Mouse (Mus musculus) ovary, postnatal 36 days (tissue): ENCODE measurements around the gene Gga3.
A peak's percentile ranks its signal among the peaks of the same experiment; 100 is the strongest.
"Not testable (repeated sequence)": the region's sequence is repeated elsewhere in the genome, so short reads cannot be mapped to it uniquely, and the experiment has no call there.

Source experiments
- DNase-seq: peaks from one replicate; pipeline ENCODE4 v3.0.0; 2022; ENCODE audit warnings: low spot score, mixed read lengths

Gga3 gene

DNA sequence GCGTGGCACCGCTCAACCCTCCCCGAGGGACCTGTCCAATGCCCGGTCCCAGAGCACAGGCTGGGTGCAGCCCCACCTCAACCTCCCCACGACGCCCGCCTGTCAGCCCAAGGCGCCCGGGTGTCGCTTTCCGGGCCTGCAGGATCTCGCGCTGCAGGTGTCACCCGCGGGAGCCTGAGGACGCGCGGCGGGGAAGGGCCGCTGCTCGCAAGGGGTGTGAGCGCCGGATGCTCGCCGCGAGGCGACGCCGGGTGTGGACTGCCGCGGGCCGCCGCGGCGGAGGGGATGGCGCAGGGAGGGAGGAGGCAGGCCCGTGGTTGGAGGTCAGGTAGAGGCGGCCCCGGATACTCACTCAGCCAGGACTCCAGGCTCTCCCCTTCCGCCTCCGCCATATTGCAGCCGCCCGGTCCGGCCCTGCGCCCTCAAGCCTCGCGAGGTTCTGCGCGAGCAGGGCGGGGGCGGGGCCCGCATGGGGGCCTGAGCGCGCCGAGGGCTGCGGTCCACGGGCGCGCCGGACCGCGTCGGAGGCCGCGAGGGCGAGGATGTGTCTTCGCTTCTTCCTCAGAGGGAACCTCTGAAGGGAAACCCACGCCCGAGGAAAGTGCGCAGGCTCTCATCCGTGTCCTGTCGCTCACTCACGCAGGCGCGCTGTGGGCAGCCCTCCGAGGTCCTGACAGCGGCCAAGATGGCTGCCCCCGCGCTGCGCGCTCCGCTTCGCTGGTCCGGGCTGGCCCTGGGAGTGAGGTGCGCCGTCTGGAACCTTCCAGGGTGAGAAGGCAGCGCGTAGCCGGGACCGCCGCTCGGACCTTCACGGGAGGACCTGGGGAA lies at the start of gene Gga3, which contains the start of gene Mrps7:
Gga3 (minus strand) TSS at position 576 of the 828 bp plus-strand sequence.
Mrps7 (plus strand) TSS at position 450 of the 828 bp plus-strand sequence.
- peak; percentile 93 for DNase-seq

DNA sequence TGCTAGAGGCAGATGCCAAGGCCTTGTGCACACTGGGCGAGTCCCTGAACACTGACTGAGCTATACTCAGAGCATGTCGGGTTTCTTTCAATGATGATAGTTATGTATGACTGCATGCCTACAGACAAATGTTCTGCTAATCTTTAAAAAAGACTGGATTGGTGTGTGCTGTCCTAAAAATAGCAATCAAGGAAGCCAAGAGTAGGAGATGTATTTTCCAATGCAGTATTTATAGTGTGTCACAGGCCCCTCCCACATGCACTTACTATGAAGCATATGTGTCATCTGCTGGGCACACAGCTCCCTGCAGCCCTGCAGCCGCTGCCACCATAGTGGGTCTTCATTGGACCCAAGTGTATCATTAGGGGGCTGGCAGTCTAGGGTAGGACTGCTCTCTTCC lies 49.3 kb upstream of the Gga3 start:
- DNase-seq, result no peak

DNA sequence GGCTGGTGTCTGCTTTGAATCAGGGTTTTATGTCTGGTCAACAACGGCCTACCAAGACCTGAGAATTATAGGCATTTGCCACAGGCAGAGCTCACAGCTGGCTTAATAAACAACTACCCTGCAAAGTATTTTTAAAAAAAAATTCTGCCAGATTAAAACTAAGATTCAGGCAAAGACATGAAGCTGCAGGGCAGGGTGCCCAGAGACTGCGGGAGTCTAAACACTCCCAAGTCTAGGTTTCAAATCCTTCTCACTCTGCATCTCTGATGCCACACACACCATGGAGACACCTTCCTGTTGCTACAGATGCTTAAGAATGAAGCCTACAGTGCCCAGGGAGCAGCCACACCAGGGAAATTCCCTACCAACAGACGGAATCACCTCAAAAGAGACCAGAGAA lies 47.8 kb upstream of the Gga3 start:
- no peak for DNase-seq

DNA sequence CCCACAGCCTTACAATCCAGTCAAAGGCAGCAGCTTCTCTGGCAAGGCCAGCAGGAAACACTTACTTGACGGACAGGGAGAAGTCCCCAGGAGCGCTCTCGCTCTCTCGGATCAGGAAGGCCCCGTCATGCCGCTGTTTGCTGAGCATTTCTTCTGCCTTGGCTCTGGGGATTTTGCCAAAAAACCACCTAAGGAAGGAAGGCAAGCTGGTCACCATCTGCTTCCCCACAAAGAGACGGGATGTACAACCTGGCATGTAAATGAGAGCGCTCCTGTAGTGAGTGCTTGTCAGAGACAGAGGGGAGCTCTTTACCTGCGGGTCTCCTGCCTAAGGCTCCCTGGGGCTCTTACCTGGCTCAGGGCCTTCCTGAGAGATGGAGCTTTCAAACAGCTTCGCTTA lies 45.9 kb upstream of the Gga3 start:
- DNase-seq, result no peak

DNA sequence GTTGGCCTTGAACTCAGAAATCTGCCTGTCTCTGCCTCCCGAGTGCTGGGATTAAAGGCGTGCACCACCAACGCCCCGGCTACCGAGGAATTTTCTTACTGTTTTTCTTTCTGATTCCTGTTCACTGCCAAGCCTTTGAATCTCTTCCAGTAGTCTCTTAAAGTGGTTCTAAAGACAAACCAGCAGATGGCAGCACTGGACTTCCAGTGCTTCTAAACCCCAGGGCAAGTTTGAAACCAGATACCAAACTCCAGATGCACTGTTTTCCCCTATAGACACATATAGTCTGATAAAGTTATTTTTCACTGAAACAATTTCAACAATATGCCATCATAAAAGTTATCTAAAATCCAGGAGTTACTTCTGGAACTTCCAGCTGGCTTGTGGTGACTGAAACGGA lies 43.6 kb upstream of the Gga3 start:
- no peak for DNase-seq

DNA sequence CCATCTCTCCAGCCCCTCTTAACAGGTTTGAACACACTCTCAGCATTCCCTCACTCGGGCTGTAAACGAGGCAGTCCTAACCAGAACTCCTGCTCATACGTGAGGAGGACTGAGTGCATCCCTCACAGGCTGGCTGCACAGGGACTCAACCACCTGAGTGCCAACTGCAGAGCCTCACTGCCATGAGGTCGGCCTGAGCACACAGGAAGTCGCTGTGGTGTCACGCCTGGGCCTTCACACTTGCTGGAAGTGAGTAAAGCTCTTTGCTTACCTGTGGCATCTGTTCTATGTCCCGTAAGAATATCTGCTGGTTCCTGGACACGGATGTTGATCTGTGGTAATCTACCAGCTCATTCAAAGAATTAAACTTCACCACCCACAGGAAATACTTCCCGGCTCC lies 42.6 kb upstream of the Gga3 start:
- DNase-seq, result no peak

DNA sequence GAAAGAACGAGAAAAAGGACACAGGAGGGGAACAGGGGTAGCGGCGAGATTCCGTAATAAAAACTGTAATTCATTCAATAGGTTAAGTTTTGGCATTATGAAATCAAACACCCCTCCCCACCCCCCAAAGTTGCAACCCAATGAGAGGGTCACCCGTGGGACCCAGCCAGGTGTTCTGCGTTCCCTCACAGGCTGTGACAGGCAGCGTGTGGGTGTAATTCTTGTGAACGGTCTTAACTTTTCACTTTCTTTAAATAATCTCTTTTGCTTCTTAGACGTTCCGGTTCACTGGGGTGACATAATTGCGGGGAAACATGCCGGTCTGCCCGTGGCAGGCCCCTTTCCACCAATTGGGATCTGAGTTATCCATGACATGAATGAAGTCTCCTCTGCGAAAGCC lies 41.6 kb upstream of the Gga3 start:
- not testable (repeated sequence) for DNase-seq

DNA sequence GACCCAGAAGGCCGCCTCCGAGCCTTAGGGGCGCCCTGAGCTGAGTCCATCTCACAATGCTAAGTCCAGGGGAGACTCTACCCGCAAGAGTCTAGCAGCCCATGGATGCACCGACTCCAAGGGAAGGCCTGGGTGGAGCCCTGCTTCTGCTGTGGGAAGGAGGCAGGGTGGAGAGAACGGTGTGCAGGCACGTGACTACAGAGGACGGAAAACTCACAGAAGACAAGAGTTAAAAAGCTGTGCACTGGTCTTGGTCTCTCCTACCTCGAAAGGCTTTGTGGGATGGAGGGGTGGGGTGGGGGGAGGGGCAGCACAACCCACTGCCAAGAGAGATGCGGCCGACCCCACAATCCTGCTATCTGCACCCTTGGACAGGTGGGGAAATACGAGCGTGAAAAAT lies 40.5 kb upstream of the Gga3 start:
- no peak for DNase-seq

DNA sequence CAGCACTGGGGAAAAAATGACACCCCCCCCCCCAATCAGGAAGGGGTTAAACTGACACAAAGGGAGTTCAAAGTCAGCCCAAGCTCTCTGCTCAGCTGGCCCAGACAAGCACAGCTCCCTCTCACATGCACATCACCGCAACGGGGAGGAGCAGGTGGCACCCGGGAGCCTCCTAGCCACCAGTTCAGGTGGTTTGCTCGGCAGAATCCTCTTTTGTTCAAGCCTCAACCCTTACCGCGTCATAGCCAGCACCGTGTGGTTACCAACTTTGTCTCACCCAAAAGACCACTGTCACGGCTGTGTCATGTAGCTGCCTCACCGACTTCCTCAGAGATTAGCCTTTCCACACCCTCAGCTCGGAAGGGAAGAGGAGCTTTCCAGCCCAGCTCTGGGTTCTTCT lies 39.4 kb upstream of the Gga3 start:
- no peak for DNase-seq

DNA sequence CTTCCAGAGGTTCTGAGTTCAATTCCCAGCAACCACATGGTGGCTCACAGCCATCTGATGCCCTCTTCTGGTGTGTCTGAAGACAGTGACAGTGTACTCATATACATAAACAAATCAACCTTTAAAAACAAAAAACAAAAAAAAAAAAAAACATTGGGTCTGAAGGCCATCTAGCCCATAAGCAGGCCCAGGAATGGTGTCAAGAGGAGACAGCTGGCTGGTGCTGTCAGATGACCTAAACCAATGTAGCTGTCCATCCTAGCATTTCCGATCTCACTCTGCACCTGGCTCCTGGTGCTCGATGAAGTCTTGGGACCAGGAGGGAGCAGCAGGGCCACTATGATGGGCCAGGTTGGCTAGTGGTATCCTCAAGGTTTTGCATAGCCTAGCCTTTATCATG lies 38.9 kb upstream of the Gga3 start:
- DNase-seq, result no peak

DNA sequence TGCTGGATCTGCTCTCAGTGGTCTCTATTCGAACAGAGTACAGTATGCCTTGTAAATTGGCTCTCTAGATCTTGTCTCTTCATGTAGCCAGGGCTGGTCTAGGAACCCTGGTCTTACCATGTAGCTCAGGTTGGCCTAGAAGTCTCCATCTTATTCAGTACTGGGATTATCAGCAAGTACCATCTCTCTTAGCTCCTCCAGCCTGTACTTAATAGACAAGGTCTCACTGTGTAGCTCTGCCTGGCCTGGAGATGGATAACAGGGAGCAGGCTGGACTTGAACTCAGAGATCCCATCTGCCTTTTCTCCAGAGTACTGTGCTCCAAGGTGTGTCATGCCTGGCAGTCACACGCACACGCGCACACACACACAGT lies 37.8 kb upstream of the Gga3 start:
- no peak for DNase-seq

DNA sequence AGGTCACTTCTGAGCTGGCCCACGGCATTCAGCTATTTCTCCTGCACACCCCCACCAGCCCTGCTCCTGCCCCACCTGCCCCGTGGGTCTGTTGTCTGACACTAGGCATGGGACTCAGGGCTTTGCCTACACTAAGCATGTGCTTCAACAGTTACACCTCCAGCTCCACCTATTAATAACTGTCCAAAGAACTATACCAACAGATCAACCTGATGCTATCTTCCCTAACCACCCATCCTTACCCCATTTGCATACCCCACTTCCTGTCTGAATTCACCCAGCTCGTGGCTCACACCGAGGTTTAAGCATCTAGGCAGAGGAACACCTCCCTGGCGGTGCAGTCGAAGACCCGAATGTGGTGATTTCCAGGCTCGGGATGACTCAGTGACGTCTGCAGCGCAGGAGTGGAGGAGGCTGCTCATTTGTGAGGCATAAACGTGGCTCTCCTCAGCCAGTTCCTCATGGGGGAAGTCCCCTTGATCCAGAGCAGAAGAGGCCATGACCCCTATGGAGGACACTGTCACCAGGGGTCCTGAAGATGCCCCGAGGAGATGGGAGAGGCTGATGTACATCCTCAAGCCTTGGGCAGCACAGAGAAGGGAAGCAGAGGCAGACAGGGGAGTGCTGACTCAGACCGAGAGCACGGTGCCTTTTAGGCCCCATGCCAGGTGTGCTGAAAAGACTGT lies 37.3 kb upstream of the Gga3 start:
- no peak for DNase-seq

DNA sequence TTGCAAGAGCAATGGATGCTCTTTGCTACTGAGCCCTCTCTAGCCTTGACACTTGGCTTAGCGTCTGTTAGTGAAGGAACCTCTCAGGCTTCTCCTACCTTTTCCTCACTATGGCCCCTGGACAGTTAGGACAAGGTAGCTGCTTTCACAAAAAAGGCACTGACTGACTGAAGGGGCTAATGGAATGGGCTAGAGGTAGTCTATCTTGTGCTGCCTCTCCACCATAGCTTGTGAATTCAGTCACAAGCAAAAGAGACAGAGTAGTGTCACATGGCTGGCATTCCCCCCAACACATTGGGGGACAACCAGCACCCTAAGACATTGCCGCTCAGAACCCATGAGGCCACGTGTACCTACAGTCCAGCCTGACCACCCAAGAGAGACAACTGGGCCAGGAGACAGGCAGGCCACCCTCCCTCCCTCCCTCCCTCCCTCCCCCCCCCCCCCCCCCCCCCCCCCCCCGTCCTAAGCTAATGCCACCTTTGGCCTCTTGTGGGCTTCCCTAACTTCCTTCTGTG lies 36.5 kb upstream of the Gga3 start:
- DNase-seq, result no peak

DNA sequence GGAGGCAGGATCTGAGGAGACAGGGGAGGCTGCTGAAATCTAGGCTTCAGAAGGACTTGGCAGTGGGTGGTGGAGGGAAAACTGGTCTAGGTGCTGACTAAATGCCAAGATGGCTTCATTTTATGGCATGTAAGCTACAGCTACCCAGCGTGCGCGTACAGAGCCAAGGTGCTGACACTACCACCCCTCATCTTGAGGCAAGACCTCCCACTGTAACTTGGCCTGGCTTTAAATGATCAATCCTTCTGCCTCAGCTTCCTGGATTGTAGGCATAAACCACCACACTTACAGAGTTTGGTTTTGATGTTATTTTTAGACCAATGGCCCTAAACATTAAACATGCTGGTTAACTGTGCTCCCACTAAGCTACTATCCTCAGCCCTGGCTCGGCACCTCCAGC lies 35.7 kb upstream of the Gga3 start:
- DNase-seq, result no peak

DNA sequence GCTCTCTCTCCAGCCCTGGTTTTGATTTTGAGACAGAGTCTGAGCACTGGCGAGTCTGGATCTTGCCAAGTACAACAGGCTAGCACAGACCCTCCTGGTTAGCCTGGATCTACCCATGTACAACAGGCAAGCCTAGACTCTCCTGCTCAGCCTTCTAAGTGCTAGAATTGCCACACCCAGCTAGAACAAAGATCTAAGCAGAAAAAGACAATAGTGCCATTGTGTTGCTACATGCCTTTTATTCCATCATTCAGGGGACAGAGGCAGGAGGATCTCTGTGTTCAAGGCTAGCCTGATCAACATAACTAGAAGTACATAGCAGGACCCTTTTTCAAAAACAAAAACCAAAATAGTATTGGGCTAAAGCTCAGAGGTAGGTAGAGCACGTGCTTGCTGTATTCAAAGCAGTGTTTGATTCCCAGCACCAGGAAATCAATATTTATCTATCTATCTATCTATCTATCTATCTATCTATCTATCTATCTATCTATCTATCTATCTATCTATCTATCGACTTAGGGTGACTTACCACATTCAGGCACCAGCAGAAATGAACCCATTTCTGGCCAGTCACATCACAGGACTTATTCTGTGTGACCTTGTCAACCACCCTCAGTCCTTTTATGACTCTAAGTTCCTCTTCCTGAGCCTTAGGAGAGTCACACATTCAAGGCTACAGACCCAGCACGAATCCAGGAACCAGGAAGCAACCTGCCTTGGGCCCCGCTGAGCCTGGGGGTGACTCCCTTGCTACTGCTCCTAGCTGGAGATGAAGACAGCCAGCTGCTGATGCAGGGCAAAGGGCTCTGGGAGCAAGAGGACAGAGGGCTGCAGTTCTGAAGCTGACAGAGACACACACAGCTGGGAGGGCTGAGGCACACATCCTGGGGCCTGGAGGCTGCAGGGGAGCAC lies 34.9 kb upstream of the Gga3 start:
- DNase-seq, result no peak

DNA sequence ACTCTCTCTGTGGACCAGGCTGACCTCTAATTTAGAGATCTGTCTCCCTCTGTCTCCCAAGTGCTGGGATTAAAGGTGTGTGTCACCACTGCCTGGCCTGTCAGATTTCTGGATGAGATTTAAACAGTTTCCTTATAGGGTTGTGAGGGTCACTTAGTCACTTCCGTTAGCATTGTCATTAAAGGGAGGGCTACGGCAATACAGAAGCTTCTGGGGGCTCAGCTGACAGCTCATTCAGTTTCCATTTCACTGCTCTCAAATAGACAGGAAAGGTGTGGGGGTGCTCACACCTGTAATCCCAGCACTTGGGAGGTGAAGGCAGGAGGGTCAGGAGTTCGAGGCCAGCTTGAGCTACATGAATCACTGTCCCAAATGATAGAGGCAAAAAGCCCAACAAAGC lies 33.1 kb upstream of the Gga3 start:
- DNase-seq, result no peak

DNA sequence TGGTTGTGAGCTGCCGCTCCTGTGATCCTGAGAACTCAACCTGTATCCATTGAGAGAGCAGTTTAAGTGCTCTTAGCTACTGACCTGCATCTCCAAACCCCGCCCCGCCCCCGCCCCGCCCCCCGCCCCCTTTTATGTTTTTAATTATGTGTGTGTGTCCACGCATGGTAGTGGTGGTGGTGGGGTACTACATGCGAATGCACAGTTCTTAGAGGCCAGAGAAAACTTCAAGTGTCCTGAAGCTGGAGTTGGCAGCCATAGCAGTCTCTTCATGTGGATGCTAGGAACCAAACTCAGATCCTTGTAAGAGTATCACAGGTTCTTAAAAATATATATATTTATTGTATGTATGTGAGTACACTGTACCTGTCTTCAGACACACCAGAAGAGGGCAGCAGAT lies 31.6 kb upstream of the Gga3 start:
- no peak for DNase-seq

DNA sequence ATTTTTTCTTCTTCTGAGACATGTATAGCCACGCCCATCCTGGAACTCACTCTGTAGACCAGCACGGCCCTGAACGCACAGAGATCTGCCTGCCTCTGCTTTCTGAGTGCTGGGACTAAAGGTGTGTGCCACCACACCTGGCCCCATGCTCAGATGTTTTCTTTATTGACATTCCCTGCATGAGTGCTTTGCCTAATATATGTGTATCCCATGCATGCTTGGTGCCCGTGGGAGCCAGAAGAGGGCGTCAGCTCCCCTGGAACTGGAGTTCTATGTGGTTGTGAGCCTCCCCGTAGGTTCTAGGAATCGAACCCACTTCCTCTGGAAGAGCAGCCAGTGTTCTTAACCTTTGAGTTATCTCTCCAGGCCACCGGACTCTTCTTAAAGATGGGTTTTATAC lies 31.2 kb upstream of the Gga3 start:
- DNase-seq, result no peak

DNA sequence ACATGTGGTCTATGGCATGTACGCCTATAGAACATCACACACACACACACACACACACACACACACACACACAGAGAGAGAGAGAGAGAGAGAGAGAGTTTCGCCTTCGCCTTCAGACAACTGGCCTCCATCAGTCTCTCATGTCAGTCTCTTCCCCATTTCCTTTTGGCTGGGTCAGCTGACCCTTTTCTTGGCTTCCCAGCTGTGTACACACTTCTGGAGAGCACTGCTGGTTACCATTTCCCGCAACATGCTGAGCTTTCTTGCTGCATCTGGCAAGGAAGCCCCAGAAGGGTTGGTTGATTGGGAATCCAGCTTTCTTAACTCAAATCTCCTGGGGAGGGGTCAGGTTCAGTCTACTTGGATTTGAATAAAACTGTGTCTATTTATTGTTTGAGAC lies 30.3 kb upstream of the Gga3 start:
- no peak for DNase-seq

DNA sequence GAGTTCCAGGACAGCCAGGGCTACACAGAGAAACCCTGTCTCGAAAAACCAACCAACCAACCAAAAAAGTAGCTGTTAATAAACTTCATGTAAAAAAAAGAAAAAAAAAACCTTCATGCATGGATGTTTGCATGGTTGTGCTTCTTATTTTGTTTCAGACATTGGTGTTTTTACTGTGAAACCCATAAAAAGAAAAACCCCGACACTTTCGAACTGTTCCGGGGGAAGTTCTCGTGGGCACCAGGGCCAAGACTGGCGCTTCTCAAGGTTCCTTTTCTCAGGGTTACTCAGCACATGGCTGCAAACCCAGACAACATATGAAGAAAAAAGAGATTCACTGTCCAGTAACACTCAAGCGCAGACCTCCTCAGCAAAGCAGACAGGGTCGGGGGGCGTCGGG lies 29.0 kb upstream of the Gga3 start:
- no peak for DNase-seq

DNA sequence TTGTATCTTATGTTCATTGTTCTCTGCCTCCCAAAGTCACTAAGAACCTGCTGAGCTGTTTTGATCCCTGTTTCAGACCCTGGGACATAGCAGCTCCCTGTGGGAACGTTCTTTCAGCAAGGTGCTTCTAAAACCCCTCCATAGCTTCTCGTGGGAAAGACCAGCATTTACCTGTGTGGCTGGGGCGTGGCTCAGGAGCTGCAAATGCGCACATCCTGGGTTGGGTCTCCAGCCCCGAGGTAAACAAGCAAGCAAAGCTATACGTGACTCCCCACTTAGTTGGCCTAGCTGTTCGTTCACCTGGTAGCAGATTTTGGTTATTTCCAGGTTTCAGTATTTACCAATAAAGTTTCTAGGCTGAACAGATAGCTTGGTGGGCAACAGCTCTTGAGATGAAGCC lies 28.4 kb upstream of the Gga3 start:
- DNase-seq, result no peak

DNA sequence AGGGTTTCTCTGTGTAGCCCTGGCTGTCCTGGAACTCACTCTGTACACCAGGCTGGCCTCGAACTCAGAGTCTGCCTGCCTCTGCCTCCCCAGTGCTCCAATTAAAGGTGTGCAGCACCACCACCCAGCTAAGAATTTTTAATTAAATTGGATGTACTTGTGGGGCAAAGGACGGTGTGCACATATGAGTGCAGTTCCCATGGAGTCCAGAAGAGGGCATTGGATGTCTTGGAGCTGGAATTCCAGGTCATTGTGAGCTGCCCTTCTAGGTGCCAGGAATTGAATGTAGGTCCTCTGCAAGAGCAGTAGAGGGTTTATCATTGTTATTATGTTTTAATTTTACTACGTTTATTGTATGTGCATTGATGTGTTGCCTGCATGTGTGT lies 27.6 kb upstream of the Gga3 start:
- no peak for DNase-seq
